Mouse (Mus musculus): ENCODE results near the gene Wipf1.
"Not testable (repeated sequence)": the region's sequence is repeated elsewhere in the genome, so short reads cannot be mapped to it uniquely, and the experiment has no call there.

Wipf1 gene

DNA sequence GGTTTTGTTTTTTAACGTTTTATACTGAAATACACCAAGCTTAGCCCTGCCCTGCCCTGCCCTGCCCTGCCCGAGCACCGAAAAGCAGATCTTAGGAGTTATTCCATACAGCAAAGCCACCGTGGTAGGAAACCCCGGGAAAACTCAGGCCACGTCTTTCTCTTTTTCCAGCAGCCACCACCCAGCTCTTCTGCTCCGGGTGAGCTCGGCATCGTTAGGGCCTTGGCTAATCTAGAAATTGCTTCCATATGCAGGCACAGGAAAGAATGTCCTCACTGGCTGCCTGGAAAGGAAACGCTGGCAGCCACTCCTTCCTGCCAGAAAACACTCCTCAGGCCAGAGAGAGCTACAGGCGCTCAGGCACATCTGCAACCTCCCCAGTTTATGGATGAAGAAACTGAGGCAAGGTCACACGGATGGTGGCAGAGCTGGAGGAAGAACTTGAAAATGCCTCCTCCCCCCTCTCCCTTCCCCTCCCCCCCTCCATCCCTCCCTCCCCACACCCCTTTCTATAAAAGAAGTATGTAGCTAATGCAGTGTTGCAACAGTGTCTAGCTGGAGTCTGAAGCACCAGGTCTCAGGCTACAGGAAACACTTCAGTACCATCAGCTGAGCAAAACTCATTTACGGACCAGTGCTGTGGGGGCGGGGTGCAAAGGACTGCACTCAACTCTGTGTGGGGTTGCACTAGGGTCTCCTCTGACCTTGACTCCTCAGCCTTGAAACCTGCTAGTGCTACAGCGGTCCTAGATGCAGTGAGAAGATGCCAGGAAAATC lies 20.1 kb downstream of the Wipf1 start:
- DNase-seq (ENCODE audit: low read depth, low spot score): no peak

DNA sequence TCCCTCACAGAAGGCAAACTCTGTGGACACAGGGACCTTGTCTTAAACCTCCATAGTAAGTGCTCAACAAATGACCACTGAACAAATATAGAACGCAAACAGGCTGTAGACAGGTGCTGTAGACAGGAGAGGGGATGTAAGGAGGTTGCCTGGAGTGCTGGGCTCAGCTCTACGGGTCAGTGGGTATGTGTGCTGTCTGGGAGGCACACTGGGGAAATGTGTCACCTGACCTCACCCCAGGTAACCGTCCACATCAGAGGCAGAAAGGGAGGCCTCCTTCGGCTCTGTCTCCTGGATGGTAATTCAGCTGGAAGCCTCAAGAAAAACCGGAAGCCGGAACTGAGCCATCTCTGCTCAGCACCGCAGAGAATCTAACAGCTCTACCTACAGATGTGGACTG lies 21.6 kb downstream of the Wipf1 start:
- no peak for DNase-seq (ENCODE audit: low read depth, low spot score)

DNA sequence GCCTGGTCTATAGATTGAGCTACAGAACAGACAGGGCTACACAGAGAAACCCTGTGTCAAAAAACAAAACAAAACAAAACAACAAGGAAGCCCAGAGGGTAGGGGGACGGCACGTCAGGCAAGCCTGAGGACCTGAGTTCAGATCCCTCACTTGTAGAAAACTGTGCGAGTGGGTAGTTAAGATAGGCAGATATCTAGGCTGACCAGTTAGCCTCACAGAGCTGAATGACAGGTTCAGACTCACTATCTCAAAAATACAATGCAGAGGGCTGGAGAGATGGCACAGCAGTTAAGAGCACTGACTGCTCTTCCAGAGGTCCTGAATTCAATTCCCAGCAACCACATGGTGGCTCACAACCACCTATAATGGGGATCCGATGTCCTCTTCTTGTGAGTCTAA lies 23.2 kb downstream of the Wipf1 start:
- not testable (repeated sequence) for DNase-seq (ENCODE audit: low read depth, low spot score)

DNA sequence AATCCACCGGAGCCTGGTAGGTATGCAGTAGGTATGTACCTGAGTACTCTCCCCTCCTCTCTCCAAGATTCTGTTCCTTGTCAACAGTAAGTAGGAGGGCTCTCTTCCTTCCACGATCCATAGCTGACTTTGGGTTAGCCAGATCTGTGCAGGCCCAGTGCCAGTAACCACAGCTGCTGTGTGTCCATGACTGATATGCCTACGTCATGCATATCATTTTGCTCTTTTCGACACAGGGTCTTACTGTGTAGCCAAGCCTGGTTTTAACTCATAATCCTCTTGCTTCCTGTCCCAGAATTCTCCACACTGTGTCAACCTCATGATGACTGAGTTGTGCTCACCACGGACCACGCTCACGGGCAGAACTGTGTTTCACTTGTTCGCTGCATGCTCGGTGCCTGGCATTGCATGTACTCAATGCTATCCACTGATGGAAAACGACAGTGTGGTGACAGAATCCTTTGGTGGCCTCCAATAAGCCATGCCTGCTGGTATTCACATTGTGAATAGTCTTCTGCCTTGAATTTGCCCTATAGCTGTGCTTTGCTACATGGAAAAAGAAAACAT lies 26.6 kb downstream of the Wipf1 start:
- DNase-seq (ENCODE audit: low read depth, low spot score): no peak

DNA sequence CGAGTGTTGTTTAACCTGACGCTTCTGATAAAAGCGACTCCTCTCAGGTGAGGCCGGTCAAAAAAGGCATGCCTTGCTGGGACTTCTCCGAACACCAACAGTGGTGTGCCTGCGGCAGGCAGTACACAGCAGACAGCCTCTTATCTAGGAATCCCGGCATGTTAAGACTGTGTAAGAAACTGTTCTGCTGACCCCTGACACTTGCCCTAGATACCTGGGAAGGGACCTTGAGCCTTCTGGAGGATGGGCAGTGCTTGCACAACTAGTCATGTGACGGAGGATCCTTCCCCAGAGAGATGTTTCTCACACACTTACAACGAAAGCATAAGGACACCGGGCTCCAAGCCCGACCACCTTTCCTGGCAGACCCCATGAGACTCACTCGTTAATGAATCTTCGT lies 28.7 kb downstream of the Wipf1 start:
- no peak for DNase-seq (ENCODE audit: low read depth, low spot score)

DNA sequence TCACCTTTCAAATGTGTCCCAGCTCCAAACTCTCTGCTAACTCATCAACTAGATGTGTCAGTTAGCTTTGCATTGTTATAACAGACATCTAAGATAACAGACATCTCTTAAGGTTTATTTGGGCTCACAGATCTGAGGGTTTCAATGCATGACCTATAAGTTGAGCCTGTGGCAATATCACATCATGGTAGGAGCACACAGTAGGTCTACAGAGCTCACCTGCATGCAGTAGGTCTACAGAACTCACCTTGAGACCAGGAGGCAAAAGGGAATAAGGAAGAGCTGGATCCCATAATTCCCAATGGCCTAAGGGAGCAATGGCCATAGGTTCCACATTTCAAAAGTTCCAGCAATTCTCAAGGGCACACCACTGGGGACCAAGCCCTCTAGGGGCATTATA lies 31.2 kb downstream of the Wipf1 start:
- DNase-seq (ENCODE audit: low read depth, low spot score): no peak

DNA sequence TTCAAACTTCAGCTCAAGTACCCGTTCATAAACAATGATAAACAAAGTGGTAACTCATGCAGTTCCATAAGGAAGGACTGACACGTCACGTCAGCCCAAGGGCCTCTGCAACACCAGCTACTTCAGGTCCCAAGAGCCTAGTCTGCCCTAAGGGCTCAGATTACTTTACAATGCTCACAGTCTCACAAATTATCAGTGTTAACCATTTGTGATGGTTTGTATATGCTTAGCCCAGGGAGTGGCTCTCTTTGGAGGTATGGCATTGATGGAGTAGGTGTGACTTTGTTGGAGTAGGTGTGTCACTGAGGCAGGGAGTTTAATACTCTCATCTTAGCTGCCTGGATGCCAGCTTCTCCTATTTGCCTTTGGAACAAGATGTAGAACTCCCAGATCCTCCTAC lies 32.0 kb downstream of the Wipf1 start:
- DNase-seq (ENCODE audit: low read depth, low spot score): no peak

DNA sequence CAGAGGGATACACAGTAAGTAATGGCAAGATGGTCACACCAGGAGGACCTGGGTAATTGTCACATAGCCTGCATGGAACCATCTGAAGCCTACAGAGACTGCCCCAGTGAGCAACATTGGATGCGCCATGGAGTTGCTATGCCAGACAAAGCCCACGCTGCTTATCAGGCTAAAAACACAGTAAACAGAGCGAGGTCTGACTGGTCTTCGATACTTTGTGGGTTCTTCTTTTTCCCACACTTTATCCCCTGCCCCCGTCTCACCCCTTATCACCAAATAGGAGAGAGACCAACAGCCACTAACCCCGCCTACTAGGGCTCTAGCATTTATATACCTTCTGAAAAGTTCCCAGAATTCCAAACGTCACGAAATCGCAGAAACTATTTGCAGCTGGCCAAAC lies 32.6 kb downstream of the Wipf1 start:
- DNase-seq (ENCODE audit: low read depth, low spot score): no peak

DNA sequence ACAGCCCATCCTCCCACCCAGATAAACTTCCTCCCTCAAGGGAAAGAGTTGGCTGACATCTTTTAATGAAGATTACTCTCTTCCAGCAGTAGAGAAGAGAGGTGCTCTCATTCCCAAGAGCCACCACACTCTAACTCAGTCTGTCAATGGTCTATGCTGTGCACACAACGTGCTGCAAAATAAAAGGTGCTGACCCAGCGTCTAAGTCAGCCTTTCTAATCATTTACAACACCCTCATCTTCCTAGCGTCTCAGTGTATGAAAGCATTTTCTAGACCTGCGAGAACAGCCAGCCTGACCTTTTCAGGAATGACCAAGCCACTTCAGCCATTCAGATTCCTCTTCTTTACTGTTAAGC lies 33.2 kb downstream of the Wipf1 start:
- DNase-seq (ENCODE audit: low read depth, low spot score): no peak

DNA sequence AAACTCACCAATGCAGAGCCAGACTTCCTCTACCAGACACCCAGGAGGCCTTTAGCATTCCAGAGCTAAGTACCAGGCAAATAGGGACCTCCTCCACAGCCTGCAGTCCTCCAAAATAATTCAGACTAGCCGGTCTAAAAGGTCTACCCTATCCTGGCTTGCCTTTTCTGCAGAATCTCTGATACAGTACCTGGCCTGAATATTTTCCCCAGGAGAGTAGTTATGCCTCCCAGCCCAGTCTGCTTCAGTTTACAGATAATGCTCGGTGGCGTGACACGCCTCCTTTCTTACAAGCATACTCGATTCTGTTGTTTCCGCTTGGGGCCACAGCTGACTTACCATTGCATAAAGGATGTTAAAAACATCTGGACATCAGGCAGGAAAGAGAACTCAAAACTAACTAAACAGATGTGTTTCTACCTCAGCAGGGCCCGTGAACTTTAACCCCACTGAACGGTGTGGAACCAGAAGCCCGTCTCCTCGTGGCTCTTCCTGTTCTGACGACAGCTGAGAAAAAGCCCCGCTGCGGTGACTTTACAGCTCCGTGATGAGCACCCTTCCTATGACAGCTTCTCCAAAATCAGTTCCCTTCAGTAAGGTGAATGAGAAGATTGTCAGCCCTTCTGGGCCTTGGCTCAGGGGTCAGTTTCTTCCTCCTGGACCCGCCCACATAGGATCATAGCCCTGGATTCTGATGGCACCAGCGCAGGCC lies 33.8 kb downstream of the Wipf1 start:
- DNase-seq (ENCODE audit: low read depth, low spot score): peak; percentile 81

DNA sequence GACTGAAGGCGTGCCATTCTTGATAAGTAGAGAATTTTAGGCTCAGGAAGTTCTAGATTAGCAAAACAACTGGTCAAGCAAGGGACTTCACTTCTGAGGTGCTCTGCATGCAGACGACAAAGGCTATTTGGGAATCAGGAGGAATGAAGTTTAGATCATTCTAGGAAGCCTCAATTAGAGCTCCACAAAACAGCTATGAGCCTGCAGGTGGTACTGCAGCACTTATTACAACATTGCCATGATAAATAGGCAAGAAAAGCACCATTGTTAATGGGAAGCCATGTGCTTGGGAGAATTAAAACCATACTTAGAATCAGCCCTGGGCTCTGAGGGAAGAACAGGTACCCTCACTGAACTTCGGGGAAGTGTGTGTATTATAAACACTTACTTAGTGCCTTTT lies 36.0 kb downstream of the Wipf1 start:
- no peak for DNase-seq (ENCODE audit: low read depth, low spot score)

DNA sequence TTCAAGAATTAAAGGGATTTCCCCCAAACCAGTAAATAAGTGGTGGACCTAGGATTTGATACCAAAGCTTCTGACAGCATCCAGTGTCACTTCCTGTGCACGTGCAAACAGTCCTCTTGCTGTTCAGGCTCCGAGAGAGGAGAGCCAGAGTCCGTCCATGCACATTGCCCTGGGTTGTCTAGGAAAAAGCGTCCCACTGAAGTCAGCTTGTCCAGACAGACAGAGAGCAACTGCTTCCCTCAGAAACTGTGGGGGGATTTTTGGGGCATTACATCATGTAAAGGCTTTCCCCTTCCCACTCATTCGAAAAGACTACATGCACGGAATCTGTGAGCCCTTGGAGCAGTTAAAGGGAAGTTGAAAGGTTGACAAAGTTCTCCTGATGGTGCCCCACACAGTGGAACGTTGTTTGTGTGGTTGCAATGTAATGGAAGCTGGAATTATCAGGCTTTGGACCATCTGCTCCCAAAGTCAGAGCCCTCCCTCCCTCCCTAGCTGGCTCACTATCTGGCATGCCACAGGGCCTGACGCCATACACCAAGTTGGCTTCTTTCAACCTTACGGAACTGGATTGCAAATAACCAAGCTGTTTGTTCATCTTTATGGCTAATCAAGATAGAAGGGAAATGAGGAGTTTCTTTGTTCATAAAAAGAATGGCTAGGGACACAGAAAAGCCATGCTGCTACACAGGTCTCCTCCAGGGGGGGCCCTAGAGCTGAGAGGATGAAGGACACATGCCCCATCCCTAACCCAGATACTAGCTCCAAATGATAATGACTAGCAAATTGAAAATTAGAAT lies 37.9 kb downstream of the Wipf1 start:
- DNase-seq (ENCODE audit: low read depth, low spot score): peak; percentile 52

DNA sequence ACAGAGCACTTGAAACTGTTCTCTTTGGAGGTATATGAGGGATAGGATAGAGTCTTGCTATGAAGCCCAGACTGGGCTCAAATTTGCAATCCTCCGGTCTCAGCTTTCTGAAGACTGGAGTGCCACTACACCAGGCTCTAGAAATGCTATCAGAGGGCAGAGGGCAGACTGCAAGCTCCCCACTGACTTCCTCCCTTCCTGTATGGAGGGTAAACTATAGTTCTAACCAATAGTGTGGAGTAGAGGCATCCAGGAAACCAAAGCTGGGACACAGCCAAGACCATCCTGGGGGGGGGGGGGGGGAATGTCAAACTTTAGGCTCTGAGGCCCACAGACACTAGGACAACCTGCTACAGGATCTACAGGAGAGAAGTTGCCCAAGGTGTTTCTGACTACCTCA lies 39.1 kb downstream of the Wipf1 start:
- no peak for DNase-seq (ENCODE audit: low read depth, low spot score)

DNA sequence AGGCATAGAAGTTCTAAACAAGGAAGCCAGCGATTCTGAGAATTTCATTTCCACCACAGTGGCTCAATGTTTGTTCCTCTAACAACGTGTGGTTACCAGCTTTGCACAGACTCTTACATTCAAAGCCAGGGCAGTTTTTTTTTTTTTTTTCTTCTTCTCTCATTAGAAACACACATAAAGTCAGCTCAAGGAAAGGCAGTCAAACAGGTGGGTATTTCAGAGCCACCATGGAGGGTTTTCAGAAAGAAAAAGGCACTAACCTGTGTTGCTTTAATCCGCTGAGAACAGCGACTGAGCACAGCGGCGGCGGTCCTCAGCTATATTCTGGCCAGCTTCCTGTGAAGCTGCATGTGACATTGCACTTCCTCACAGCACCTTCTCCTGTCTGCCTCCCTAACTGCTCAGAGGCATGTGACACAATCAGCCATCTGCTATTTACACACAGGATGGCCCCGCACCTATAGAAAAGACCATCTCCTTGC lies 43.4 kb downstream of the Wipf1 start:
- DNase-seq (ENCODE audit: low read depth, low spot score): peak; percentile 79

DNA sequence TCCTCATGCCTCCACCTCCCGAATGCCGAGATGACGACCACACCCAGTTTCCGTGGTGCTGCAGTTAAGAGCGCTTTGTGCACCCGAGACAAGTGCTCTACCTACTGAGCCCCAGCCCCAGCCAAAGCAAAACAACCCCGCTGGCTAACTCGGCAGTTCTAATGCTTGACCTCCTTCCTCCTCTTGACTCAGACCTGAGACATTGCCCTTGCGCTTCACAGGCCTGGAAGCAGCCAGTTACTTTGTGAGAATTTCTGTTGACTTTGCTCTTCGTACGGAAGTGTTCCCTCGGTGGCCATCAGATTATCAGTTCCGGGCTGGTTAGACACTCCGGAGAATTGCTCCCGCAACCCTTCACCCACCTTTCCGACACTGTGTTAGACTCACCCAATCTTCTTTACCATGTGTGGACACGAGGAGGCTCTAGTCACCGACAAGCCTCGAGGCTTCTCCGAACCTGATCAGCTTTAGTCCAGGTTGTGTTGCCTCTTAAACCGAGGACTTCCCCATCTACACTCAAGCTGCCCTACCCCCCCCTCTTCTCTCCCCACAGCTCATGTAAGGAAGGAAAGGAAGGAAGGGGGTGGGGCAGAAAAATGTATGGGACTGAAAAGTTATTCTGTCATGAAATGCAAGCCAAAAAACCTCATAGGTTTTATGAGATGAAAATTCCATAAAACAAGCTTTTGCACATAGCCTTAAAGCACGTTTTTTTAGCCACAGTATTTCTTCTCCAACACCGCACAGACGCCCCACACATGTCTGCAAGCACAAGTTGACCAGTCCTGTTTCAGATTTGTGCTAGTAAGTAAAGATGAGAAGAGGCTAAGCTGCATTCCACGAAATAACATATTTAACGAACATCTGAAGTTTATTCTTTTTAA lies 44.1 kb downstream of the Wipf1 start:
- peak; percentile 83 for DNase-seq (ENCODE audit: low read depth, low spot score)

DNA sequence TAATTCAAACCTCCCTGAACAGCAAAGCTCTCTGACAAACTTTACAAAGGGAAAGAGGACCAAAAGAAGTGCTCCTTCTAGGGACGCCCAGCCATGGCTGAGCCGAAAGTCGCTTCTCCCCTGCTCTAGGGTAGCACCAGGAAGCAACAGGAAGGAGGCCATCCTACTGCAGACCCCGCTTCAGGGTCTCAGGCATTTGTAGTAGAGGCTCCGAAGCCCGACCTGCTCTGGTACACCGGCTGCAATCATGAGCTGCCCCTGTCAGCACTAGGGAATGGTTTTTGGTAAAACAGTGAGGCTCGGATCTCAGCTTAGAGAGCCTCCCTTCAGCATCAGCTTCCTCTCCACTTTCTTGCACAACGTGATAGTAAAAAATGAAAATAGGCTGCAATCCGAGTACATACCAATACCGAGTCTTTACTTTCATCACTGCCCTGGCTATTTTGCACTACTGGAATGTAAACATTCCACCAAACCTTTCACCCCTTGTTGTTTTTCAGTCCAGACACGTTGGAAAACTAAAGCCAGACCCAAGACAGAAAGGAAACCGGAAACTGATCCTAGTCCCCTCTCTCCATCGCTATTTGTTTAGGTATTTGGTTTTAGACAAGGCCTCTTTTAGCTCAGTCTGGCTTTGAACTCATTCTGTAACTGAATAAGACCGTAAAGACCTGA lies 44.8 kb downstream of the Wipf1 start:
- DNase-seq (ENCODE audit: low read depth, low spot score): no peak

DNA sequence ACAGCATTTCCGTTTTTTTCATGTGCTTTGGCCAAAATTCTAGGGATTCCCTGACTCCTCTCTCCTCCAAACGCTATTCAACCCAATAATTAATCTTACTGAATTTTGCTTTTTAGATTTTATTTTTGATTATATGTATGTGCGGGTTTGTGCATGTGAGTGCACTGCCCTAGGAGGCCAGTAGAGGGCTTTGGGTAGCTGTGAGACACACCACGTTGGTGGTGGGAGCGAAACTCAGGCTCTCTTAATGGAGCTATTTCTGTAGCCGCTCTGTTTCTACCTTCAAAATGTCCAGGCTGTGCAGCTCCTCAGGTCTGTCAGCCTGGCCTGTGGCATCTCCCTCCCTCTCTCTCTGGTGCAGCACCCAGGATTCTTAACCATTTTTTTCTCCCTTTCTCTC lies 50.7 kb downstream of the Wipf1 start:
- DNase-seq (ENCODE audit: low read depth, low spot score): peak; percentile 26

DNA sequence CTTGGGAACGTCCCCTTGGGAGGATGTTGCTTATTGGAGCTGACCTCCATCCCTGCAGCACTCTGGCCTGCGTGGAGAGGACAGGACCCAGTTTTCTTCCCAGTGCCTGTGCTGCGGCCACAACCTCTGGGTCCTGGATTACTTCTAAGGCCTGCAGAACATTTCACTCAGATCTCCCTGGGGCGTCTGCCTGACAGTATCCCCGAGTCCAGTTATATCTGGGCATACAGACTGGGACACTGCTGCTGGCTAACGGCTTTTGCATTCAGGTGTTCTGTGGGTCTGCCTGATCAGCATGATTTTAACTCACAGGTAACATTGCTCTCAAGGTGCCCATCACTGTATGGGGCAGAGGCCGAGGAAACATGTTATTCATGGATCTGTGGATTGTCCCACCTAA lies 52.0 kb downstream of the Wipf1 start:
- no peak for DNase-seq (ENCODE audit: low read depth, low spot score)

DNA sequence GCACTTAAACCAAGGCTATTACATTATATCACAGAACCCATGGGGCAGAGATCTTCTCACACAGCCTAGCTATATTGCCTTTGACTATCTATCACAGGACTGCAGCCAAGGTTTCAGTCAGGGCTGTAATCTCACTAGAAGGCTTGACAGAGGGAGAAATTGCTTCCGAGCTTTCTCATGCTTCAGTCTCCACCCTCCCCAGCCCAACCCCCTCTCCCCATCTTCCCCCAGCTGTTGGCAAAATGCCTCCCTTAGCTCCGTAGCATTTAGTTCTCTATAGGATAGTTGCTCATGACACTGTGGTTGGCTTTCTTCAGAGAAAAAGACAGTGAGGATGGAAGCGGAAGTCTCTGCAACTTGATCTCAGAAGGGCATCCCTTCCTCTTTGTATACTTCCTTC lies 54.0 kb downstream of the Wipf1 start:
- peak; percentile 22 for DNase-seq (ENCODE audit: low read depth, low spot score)

DNA sequence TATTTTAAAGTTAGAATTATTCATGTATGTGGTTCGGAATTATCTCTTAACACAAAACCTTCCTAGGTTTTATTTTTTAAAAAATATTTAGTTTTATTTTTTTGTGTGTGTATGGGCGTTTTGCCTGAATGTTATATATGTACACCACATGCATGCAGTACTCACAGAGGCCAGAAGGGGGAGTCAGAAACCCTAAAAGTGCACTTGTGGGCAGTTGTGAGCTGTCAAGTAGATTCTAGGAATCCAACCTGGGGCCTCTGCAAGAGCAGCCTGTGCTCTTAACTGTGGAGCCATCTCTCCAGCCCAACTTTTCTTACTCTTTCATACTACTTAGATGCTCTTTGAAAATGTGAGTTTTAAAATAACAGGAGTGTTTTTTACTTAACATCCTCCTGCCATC lies 57.4 kb downstream of the Wipf1 start:
- DNase-seq (ENCODE audit: low read depth, low spot score): peak; percentile 54
